9 mouse cellular contexts compared by ENCODE assay signal in the genomic region with DNA sequence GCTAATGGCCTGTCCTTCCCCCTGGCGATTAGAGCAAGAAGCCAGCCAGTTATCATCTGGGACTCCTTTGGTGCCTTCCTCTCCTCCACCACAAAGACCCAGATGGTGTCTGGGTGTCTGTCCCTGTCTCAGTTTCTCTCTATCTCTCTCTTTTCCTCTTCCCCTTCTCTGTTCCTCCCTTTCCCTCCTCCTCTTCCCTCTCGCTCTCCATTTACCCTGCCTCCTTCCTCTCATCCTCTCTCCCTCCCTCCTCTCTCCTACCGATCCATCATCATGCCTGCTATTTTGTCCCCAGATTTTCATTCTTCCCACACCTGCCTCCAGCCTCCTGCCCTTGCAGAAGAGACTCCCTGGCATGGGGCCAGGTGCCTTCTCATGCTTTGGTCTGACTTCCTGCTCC. TPM values are rescaled to one million over a fixed set of nuclear protein-coding genes. Genes with fewer than 3 reads are reported as not detected.
DNase-seq lines count a peak whose midpoint lies in the region; ATAC-seq and TF ChIP-seq lines count a peak whose summit lies in the region.
"Had no signal": no experiment of that assay in that cellular context is flagged by ENCODE, and none has a peak within 500 bp of the region (broad histone marks: within the 10 kb centered on the region; RNA-seq: fewer than 3 reads in every experiment).

No protein-coding gene starts in this region.

- H3K4me1 ChIP-seq in heart, embryonic 12.5 days (replicated peaks): no peaks in the 10 kb centered on the region
- peaks cover 0 to 2% of the 10 kb centered on the region in 2 experiments; a peak in 1 of 4 replicates for H3K4me1 ChIP-seq in ES-E14 (ENCODE audit: control insufficient read depth in 2 of 2, insufficient read depth in 2 of 2, low read length in 2 of 2, poor library complexity in 1 of 2)
- H3K4me1 ChIP-seq in heart, postnatal 0 days (ENCODE audit: control insufficient read depth, insufficient read depth): no peaks in the 10 kb centered on the region
- no peaks in the 10 kb centered on the region for H3K4me1 ChIP-seq in liver, postnatal 0 days (ENCODE audit: insufficient read depth)

- TF ChIP-seq CTCF in heart, postnatal 0 days (IDR thresholded peaks at IDR 0.05; ENCODE audit: low read depth): no peak
- TF ChIP-seq CTCF in liver, postnatal 0 days (IDR thresholded peaks at IDR 0.05; ENCODE audit: low read depth): no peak

- H3K27ac ChIP-seq in heart, embryonic 12.5 days (ENCODE audit: poor library complexity, severe bottlenecking): no peak overlapping the region
- H3K27ac ChIP-seq in ES-E14 (ENCODE audit: insufficient read depth, low read depth, low read length, poor library complexity, severe bottlenecking): no peak overlapping the region
- no peak overlapping the region for H3K27ac ChIP-seq in heart, postnatal 0 days (ENCODE audit: low read depth)
- H3K27ac ChIP-seq in liver, postnatal 0 days (ENCODE audit: low read depth): no peak overlapping the region

- DNase-seq in heart, adult 11 months: no peak
- DNase-seq in ES-E14 (ENCODE audit: low read depth, low spot score): no peak
- DNase-seq in heart, postnatal 0 days (ENCODE audit: low spot score): no peak
- DNase-seq in liver, postnatal 0 days: no peak
- DNase-seq in left cerebral cortex, adult 8-10 months (ENCODE audit: low spot score in 2 of 2): no peak

- H3K4me3 ChIP-seq in heart, embryonic 12.5 days: peak overlapping the region; percentile 42
- peak overlapping the region in 1 of 2 experiments; percentile 63; a peak in 2 of 4 replicates for H3K4me3 ChIP-seq in ES-E14 (ENCODE audit: insufficient read depth in 1 of 2, low read depth in 1 of 2, low read length in 2 of 2, poor library complexity in 1 of 2, severe bottlenecking in 1 of 2)
- H3K4me3 ChIP-seq in heart, postnatal 0 days (ENCODE audit: low read depth, low read length): no peak overlapping the region
- peak overlapping the region; percentile 39; the same call in 1 of the 2 replicates for H3K4me3 ChIP-seq in liver, postnatal 0 days (ENCODE audit: low read depth, low read length)

- in situ Hi-C loops in ES-E14 (cut with MboI; ENCODE audit: low sequenced_read_pairs in 2 of 2, unreplicated experiment in 2 of 2): no loop called here

- H3K4me2 ChIP-seq in heart, embryonic 12.5 days: peak overlapping the region; percentile 66
- peak overlapping the region; percentile 61; the same call in 1 of the 2 replicates for H3K4me2 ChIP-seq in heart, postnatal 0 days (ENCODE audit: low read depth, low read length)
- H3K4me2 ChIP-seq in liver, postnatal 0 days (ENCODE audit: low read depth, low read length): peak overlapping the region; percentile 63

- peaks cover 19% of the 10 kb centered on the region; the same call in 1 of the 2 replicates for H3K27me3 ChIP-seq in heart, embryonic 12.5 days (replicated peaks)
- H3K27me3 ChIP-seq in heart, postnatal 0 days (ENCODE audit: control insufficient read depth, insufficient read depth, low read length): no peaks in the 10 kb centered on the region; the same call in 1 of the 2 replicates
- H3K27me3 ChIP-seq in liver, postnatal 0 days (ENCODE audit: insufficient read depth, low read length): no peaks in the 10 kb centered on the region

- no peaks in the 10 kb centered on the region for H3K9me3 ChIP-seq in heart, embryonic 12.5 days (replicated peaks)
- H3K9me3 ChIP-seq in ES-E14 (ENCODE audit: control insufficient read depth, insufficient read depth, low read depth, low read length): no peaks in the 10 kb centered on the region
- no peaks in the 10 kb centered on the region for H3K9me3 ChIP-seq in heart, postnatal 0 days (replicated peaks; ENCODE audit: control insufficient read depth, low read length)
- no peaks in the 10 kb centered on the region for H3K9me3 ChIP-seq in liver, postnatal 0 days (ENCODE audit: low read length)

- H3K9ac ChIP-seq in heart, embryonic 12.5 days: no peak overlapping the region
- H3K9ac ChIP-seq in ES-E14 (ENCODE audit: insufficient read depth, low read depth, low read length, poor library complexity, severe bottlenecking): peak overlapping the region; percentile 36; the same call in 1 of the 2 replicates
- H3K9ac ChIP-seq in heart, postnatal 0 days (replicated peaks; ENCODE audit: low read depth, low read length): no peak overlapping the region
- no peak overlapping the region for H3K9ac ChIP-seq in liver, postnatal 0 days (replicated peaks)

- WGBS in heart, embryonic 12.5 days: 53% methylated on average over 3 of the region's 3 CpGs
- 46% methylated on average over 3 of the region's 3 CpGs for WGBS in heart, postnatal 0 days
- 75% methylated on average over 2 of the region's 3 CpGs for WGBS in liver, postnatal 0 days (ENCODE audit: insufficient replicate concordance)

- no peak for TF ChIP-seq EP300 in heart, postnatal 0 days (IDR thresholded peaks at IDR 0.05; ENCODE audit: low read depth)
- TF ChIP-seq EP300 in liver, postnatal 0 days (IDR thresholded peaks at IDR 0.05; ENCODE audit: low read depth): no peak

- H3K36me3 ChIP-seq in heart, embryonic 12.5 days: no peaks in the 10 kb centered on the region
- no peaks in the 10 kb centered on the region for H3K36me3 ChIP-seq in ES-E14 (ENCODE audit: control insufficient read depth, insufficient read depth, low read length, poor library complexity, severe bottlenecking)
- H3K36me3 ChIP-seq in heart, postnatal 0 days (replicated peaks; ENCODE audit: control insufficient read depth, insufficient read depth, low read length): no peaks in the 10 kb centered on the region
- no peaks in the 10 kb centered on the region for H3K36me3 ChIP-seq in liver, postnatal 0 days (replicated peaks; ENCODE audit: insufficient read depth, low read length)

- no peak for ATAC-seq in heart, embryonic 12.5 days (ENCODE audit: insufficient number of reproducible peaks, low FRiP score)
- no peak for ATAC-seq in heart, postnatal 0 days (ENCODE audit: insufficient read depth, low read depth)
- no peak for ATAC-seq in liver, postnatal 0 days
- no peak for ATAC-seq in erythroid progenitor cell, adult 5-6 weeks (replicated peaks; ENCODE audit: low FRiP score, poor library complexity, severe bottlenecking)
- no peak for ATAC-seq in erythroblast, adult 5-6 weeks (replicated peaks; ENCODE audit: low FRiP score, poor library complexity, severe bottlenecking)

TF ChIP-seq in ES-E14, 5 proteins besides CTCF, POLR2A, EP300 and RAD21:
- TF ChIP-seq ZC3H11A (IDR thresholded peaks at IDR 0.05; ENCODE audit: borderline replicate concordance, low read depth, low read length): no peak
- no peak for TF ChIP-seq CHD2 (IDR thresholded peaks at IDR 0.05; ENCODE audit: low read depth, low read length)
- no peak for TF ChIP-seq HCFC1 (IDR thresholded peaks at IDR 0.05; ENCODE audit: borderline replicate concordance, insufficient read depth, low read length)
- TF ChIP-seq MAFK (IDR thresholded peaks at IDR 0.05; ENCODE audit: insufficient read depth, low read depth, low read length): no peak
- TF ChIP-seq ZNF384 (IDR thresholded peaks at IDR 0.05; ENCODE audit: low read depth, low read length): no peak

RNA-seq across cellular contexts. Expression of a gene that starts 33.0 kb away (rescaled TPM):
- polyA plus RNA-seq in heart, embryonic 12.5 days (2016; fragmentation: Nextera tagmentation; extraction: Ambion mirVana): not detected in 2 replicates
- 1.8 and 4.9 TPM in 2 replicates for total RNA-seq in ES-E14 (2012; rRNA removed)
- total RNA-seq in heart, postnatal 0 days (2014; rRNA removed; ENCODE audit: low replicate concordance): not detected in 2 replicates
- not detected in 2 replicates for polyA plus RNA-seq in heart, postnatal 0 days (2015; fragmentation: Nextera tagmentation; extraction: Ambion mirVana)
- polyA plus RNA-seq in liver, postnatal 0 days (2015; fragmentation: Nextera tagmentation; extraction: Ambion mirVana): not detected in 2 replicates
- not detected in 2 replicates for total RNA-seq in erythroid progenitor cell, adult 5-6 weeks (2015; ENCODE audit: low replicate concordance)
- total RNA-seq in erythroid progenitor cell, adult 5-6 weeks (2017; ENCODE audit: low replicate concordance): not detected in 2 replicates
- 10 to 100 TPM; 15.2 to 17.1 (median 16.2) TPM for total RNA-seq in left cerebral cortex, adult 8-10 months (2022)
- total RNA-seq in erythroblast, adult 5-6 weeks (2015; ENCODE audit: low replicate concordance): not detected in 2 replicates
- 0.14 TPM in 1 of 2 replicates, not detected in the other for total RNA-seq in erythroblast, adult 5-6 weeks (2017; ENCODE audit: low replicate concordance)
- total RNA-seq: neutrophil, adult 5-6 weeks had no signal
